Mouse (Mus musculus) ES-E14 (cell line): ENCODE measurements around the gene Slc9a3. TPM values are rescaled to one million over a fixed set of nuclear protein-coding genes. Genes with fewer than 3 reads are reported as not detected.
A peak's percentile ranks its signal among the peaks of the same experiment; 100 is the strongest.

Experiments used
- DNase-seq: peaks from one replicate; pipeline ENCODE4 v3.0.0-alpha.2; 2013; ENCODE audit warnings: low read depth, low spot score
- H3K27ac ChIP-seq: 2 replicates; pipeline ENCODE4 v1.5.1; 2012; ENCODE audit warnings: low read depth, mild to moderate bottlenecking, low read length, moderate library complexity, mixed read lengths; ENCODE audit not compliant: poor library complexity, insufficient read depth, severe bottlenecking
- H3K36me3 ChIP-seq: 2 replicates; pipeline ENCODE4 v1.6.1; 2012; ENCODE audit warnings: mild to moderate bottlenecking, low read length, moderate library complexity, mixed read lengths; ENCODE audit not compliant: control insufficient read depth, poor library complexity, insufficient read depth, severe bottlenecking
- H3K4me1 ChIP-seq, 2 experiments: fragments of 150-350 bp in 1 of 2; sonication (generic) in 1 of 2; 2 replicates each; pipeline ENCODE4 v1.6.1; 2012; ENCODE audit warnings: low read length in 2 of 2, mild to moderate bottlenecking in 1 of 2, mixed read lengths in 1 of 2; ENCODE audit not compliant: control insufficient read depth in 2 of 2, insufficient read depth in 2 of 2, poor library complexity in 1 of 2
- H3K4me3 ChIP-seq, 2 experiments: fragments of 150-350 bp in 1 of 2; sonication (generic) in 1 of 2; 2 replicates each; pipeline ENCODE4 v1.5.1; 2012; ENCODE audit warnings: low read length in 2 of 2, low read depth in 1 of 2, mild to moderate bottlenecking in 1 of 2, mixed read lengths in 1 of 2; ENCODE audit not compliant: insufficient read depth in 1 of 2, poor library complexity in 1 of 2, severe bottlenecking in 1 of 2
- H3K9ac ChIP-seq: 2 replicates; pipeline ENCODE4 v1.6.1; 2012; ENCODE audit warnings: low read depth, mild to moderate bottlenecking, low read length, mixed read lengths; ENCODE audit not compliant: poor library complexity, insufficient read depth, severe bottlenecking
- H3K9me3 ChIP-seq: fragments of 150-350 bp; sonication (generic); 2 replicates; pipeline ENCODE4 v1.6.1; 2012; ENCODE audit warnings: low read depth, mild to moderate bottlenecking, low read length; ENCODE audit not compliant: control insufficient read depth, insufficient read depth
- CHD2 ChIP-seq: IDR thresholded peaks from 2 replicates; pipeline ENCODE4 v1.6.1; 2014; ENCODE audit warnings: mild to moderate bottlenecking, low read depth, low read length, inconsistent platforms
- HCFC1 ChIP-seq: IDR thresholded peaks from 2 replicates; pipeline ENCODE4 v1.6.1; 2012; ENCODE audit warnings: low read length, inconsistent platforms, borderline replicate concordance; ENCODE audit not compliant: insufficient read depth
- MAFK ChIP-seq: IDR thresholded peaks from 2 replicates; pipeline ENCODE4 v1.6.1; 2014; ENCODE audit warnings: mild to moderate bottlenecking, low read depth, low read length, inconsistent platforms; ENCODE audit not compliant: insufficient read depth
- ZC3H11A ChIP-seq: IDR thresholded peaks from 2 replicates; pipeline ENCODE4 v1.6.1; 2012; ENCODE audit warnings: low read depth, mild to moderate bottlenecking, inconsistent platforms, low read length, borderline replicate concordance
- ZNF384 ChIP-seq: IDR thresholded peaks from 2 replicates; pipeline ENCODE4 v1.6.1; 2012; ENCODE audit warnings: low read depth, low read length, inconsistent platforms
- in situ Hi-C, 2 experiments: fragments of 600-800 bp; cut with MboI; formaldehyde crosslinking; loops; one replicate each; pipeline ENCODE4 v1.15.1; 2025; ENCODE audit warnings: low sequenced_read_pairs in 2 of 2, inconsistent platforms in 1 of 2; ENCODE audit not compliant: unreplicated experiment in 2 of 2
- total RNA-seq: library from RNA; depleted of rRNA; stranded (reverse); fragments of 300-350 nt; gene quantifications from 2 replicates; pipeline ENCODE4 v1.2.3, GENCODE M21; 2012; rRNA removed

The Slc9a3 gene
- total RNA-seq: 0.05 TPM in 1 of 2 replicates, not detected in the other

DNA sequence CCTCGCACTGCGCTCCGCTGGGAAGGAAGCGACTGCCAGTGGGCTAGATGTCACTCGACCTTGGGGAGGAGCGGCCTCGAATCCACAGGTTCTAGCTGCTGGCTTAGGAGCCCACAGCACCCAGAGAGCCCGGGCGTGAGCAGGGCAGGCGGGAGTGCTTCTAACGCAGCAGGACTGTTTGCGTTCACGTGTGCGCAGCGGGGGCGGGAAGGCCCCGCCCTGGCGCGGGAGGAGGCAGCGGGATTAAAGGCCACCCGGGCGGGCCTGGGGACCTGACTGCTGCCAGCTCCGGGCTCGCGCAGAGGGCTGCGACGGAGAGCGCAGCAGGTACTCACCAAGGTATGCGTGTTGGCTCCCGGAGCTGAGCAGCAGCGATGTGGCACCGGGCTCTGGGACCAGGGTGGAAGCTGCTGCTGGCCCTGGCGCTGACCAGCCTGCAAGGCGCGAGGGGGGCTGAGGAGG, at the start of gene Slc9a3:
Gene Slc9a3, plus strand, starts transcription at position 317 of the 462 bp plus-strand sequence.
- H3K9ac ChIP-seq: peak within 1 kb of the TSS; percentile 12
- no peaks in the 10 kb centered on the region for H3K4me1 ChIP-seq
- DNase-seq: no peak
- H3K36me3 ChIP-seq: no peaks in the 10 kb centered on the region
- H3K9me3 ChIP-seq: no peaks in the 10 kb centered on the region
- peak within 1 kb of the TSS; percentile 19 to 49; a peak in 3 of 4 replicates for H3K4me3 ChIP-seq
- H3K27ac ChIP-seq: no peak within 1 kb of the TSS
- in situ Hi-C loops: no loop called here
- no peak for TF ChIP-seq HCFC1
- TF ChIP-seq CHD2: no peak
- no peak for TF ChIP-seq ZNF384
- no peak for TF ChIP-seq ZC3H11A

DNA sequence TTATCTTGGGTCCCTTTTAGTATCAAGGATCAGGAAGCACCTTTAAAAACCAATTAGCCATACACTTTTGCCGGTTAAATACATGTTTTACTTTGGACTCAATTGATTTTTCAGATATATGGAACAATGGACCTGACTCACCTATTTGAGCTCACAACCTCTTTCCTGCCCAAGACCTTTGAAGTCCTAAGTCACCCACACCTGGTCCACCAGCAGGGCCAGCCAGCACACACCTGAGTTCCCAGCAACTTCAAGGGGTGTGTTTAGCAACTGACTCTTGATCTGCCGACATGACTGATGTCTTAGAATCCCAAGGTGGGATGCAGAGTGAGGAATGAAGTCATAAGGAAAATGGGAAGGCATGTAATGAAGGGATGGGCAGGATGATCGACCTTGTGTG, 49.5 kb upstream of the Slc9a3 start:
- DNase-seq: no peak
- Histone ChIP-seq H3K9me3 (no peaks in the 10 kb centered on the region), H3K36me3 (no peaks in the 10 kb centered on the region), H3K4me3 (no peak overlapping the region), H3K9ac (no peak overlapping the region), H3K27ac (no peak overlapping the region), H3K4me1 (no peaks in the 10 kb centered on the region)
- TF ChIP-seq ZNF384 (no peak), ZC3H11A (no peak), MAFK (no peak), CHD2 (no peak), HCFC1 (no peak)
- in situ Hi-C loops: no loop called here

DNA sequence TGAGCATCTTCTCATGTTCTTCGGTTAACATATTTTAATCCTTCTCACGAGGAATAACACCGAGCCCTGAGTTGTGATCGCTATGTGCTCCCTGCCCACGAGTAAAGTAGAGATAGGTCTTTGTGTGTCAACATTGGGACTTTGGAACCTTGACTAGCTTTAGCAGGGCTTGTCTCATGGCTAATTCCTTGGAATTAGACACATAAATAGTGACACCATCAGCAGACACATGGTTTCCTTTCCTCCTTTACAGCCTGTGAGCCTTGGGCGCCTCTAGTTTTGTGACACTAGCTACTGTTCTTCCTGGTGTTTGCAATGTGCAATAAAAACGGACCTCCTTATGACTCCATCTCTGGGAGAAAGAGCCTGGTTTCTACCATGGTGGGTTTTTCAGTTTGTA, 47.9 kb upstream of the Slc9a3 start:
- H3K36me3 ChIP-seq: no peaks in the 10 kb centered on the region
- no peak for DNase-seq
- H3K4me1 ChIP-seq: no peaks in the 10 kb centered on the region
- H3K9me3 ChIP-seq: no peaks in the 10 kb centered on the region
- no peak for TF ChIP-seq HCFC1
- TF ChIP-seq MAFK: no peak
- TF ChIP-seq ZNF384: no peak
- no peak for TF ChIP-seq CHD2
- no peak for TF ChIP-seq ZC3H11A
- in situ Hi-C loops: no loop called here
- no peak overlapping the region for H3K9ac ChIP-seq
- no peak overlapping the region for H3K27ac ChIP-seq
- H3K4me3 ChIP-seq: no peak overlapping the region

DNA sequence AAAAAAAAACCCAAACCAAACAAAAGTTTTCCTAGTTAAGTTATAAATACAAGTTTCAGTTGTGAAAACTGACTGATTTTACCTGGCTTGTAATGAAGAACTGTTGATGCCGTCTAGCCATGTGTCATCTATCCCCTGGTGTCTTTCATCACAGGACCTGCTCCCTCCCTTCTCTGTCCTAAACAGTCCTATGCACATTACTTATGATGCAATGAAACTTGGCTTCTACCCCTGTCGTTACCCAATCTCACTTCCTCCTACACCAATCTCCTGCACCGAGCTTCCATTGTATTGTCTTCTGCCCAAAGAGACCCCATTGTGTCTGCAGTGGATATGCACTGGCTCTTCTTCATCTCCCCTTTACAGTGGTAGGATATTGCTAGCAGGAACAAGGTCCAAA, 31.0 kb upstream of the Slc9a3 start:
- H3K27ac ChIP-seq: no peak overlapping the region
- no peak for DNase-seq
- H3K4me1 ChIP-seq: no peaks in the 10 kb centered on the region
- H3K36me3 ChIP-seq: no peaks in the 10 kb centered on the region
- no peaks in the 10 kb centered on the region for H3K9me3 ChIP-seq
- in situ Hi-C loops: no loop called here
- no peak overlapping the region for H3K9ac ChIP-seq
- H3K4me3 ChIP-seq: no peak overlapping the region
- TF ChIP-seq CHD2 (no peak), MAFK (no peak), ZNF384 (no peak), HCFC1 (no peak), ZC3H11A (no peak)

DNA sequence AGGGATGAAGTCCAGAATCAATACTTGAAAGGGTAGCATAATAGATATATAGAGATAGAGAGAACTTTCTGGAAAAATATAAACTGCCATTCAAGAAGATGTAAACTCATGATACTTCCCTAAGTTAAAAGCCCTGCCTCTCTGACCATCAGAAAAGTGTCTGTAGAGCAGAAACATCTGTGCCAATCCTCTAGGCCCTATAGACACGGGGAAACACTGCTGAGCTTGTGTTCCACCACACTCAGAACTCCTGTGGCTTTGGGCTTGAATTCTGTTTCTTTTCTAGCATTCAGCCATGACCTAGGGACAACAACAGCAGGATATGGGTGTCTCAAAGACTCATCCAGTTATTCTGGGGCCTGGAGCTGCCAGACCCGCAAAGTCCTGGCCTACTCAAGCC, 25.3 kb upstream of the Slc9a3 start:
- in situ Hi-C loops: no loop called here
- no peak overlapping the region for H3K4me3 ChIP-seq
- H3K36me3 ChIP-seq: no peaks in the 10 kb centered on the region
- TF ChIP-seq HCFC1: no peak
- H3K4me1 ChIP-seq: no peaks in the 10 kb centered on the region
- H3K9ac ChIP-seq: no peak overlapping the region
- no peak overlapping the region for H3K27ac ChIP-seq
- DNase-seq: no peak
- no peaks in the 10 kb centered on the region for H3K9me3 ChIP-seq
